Mouse (Mus musculus): ENCODE measurements around the gene Scgb1a1.

DNA sequence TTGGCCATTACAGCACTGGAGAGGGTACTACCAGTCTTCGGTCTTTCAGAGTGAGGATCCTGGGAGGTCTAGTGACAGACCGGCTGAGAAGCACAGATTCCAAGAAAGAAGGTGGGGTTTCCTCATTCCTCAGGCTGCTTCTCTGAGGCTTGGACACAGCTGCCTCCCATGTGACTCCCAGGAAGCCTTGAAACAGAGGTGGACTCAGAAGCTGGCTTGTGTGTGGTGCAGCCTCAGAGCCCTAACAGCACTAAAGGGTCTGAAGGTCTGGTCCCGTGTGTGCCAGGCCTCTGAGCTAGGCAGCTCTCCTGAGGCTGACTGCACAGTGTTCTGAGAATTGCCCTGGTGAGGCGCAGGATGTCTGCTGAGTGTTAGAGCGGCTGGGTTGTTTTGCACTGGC, 18.3 kb upstream of the Scgb1a1 start:
- TF ChIP-seq EP300 (IDR thresholded peaks at IDR 0.05; ENCODE audit: low read depth in 1 of 2, low read length in 2 of 2) (no peak), POLR2AphosphoS2 (IDR thresholded peaks at IDR 0.05; ENCODE audit: low read length) (no peak), TBP (IDR thresholded peaks at IDR 0.05; ENCODE audit: low read depth, low read length) (no peak), POLR2A (IDR thresholded peaks at IDR 0.05; ENCODE audit: control insufficient read depth in 1 of 2, insufficient read depth in 1 of 2, low read depth in 1 of 2, low read length in 2 of 2, poor library complexity in 1 of 2) (no peak), CTCF (IDR thresholded peaks at IDR 0.05 in 2 of 3, conservative IDR thresholded peaks at IDR 0.05 in 1 of 3; ENCODE audit: control insufficient read depth in 1 of 3, insufficient read depth in 1 of 3, low read depth in 2 of 3, low read length in 3 of 3, poor library complexity in 1 of 3, severe bottlenecking in 1 of 3) (no peak), MAFK (IDR thresholded peaks at IDR 0.05; ENCODE audit: borderline replicate concordance, low read depth, low read length) (no peak)

Measured in MEL (cell line).